ENCODE assay signal across 9 mouse cellular contexts in genomic region chr17:23540605-23541475, GRCm38 (mm10). TPM values are rescaled to one million over a fixed set of nuclear protein-coding genes. Genes with fewer than 3 reads are reported as not detected.
DNase-seq lines count a peak whose midpoint lies in the region; ATAC-seq and TF ChIP-seq lines count a peak whose summit lies in the region.
"Had no signal": no experiment of that assay in that cellular context is flagged by ENCODE, and none has a peak within 500 bp of the region (broad histone marks: within the 10 kb centered on the region; RNA-seq: fewer than 3 reads in every experiment).

No protein-coding gene starts in this region.

- H3K9ac ChIP-seq in forebrain, postnatal 0 days = no peak overlapping the region
- no peak overlapping the region; the same call in 1 of the 2 replicates for H3K9ac ChIP-seq in liver, embryonic 13.5 days

- H3K27ac ChIP-seq in forebrain, postnatal 0 days (ENCODE audit: low read depth, low read length) = no peak overlapping the region
- H3K27ac ChIP-seq in liver, embryonic 13.5 days = no peak overlapping the region

- H3K36me3 ChIP-seq in forebrain, postnatal 0 days (ENCODE audit: insufficient read depth) = no peaks in the 10 kb centered on the region
- H3K36me3 ChIP-seq in liver, embryonic 13.5 days = no peaks in the 10 kb centered on the region

- WGBS in forebrain, postnatal 0 days = 16% methylated on average over 31 of the region's 31 CpGs
- WGBS in liver, embryonic 13.5 days (ENCODE audit: insufficient replicate concordance) = 11% methylated on average over 31 of the region's 31 CpGs

- no peaks in the 10 kb centered on the region for H3K9me3 ChIP-seq in forebrain, postnatal 0 days (ENCODE audit: low read length)
- H3K9me3 ChIP-seq in liver, embryonic 13.5 days (replicated peaks) = no peaks in the 10 kb centered on the region

- DNase-seq in layer of hippocampus, adult 11-12 months (ENCODE audit: low spot score) = peak; percentile 12
- DNase-seq in layer of hippocampus, adult 8-10 months (ENCODE audit: low spot score in 2 of 2) = no peak
- peak; percentile 83 for DNase-seq in R1 (ENCODE audit: low read depth, low spot score)
- no peak for DNase-seq in forebrain, postnatal 0 days
- peak; percentile 59 for DNase-seq in liver, embryonic 13.5 days
- DNase-seq in urinary bladder, postnatal 25 days (ENCODE audit: low spot score) = no peak
- no peak for DNase-seq in right cerebral cortex, adult 18-20 months

- TF ChIP-seq CTCF in forebrain, postnatal 0 days (IDR thresholded peaks at IDR 0.05; ENCODE audit: low read depth) = no peak

- H3K4me2 ChIP-seq in forebrain, postnatal 0 days (ENCODE audit: low read depth) = peak overlapping the region; percentile 19; the same call in 1 of the 2 replicates
- H3K4me2 ChIP-seq in liver, embryonic 13.5 days = peak overlapping the region; percentile 58

- ATAC-seq in forebrain, postnatal 0 days = peak; percentile 40; the same call in 1 of the 2 replicates
- peak; percentile 61 for ATAC-seq in liver, embryonic 13.5 days (ENCODE audit: low read depth)
- no peak for ATAC-seq in cerebellum, adult (ENCODE audit: insufficient number of reproducible peaks, low FRiP score, low TSS enrichment)

- H3K27me3 ChIP-seq in forebrain, postnatal 0 days (ENCODE audit: insufficient read depth, low read length) = peaks cover 31% of the 10 kb centered on the region
- peaks cover 7% of the 10 kb centered on the region for H3K27me3 ChIP-seq in liver, embryonic 13.5 days

- H3K4me1 ChIP-seq in forebrain, postnatal 0 days (ENCODE audit: insufficient read depth) = 0 out of 2 replicates have a peak, but pooled peaks cover 4% of the 10 kb centered on the region
- peaks cover 59% of the 10 kb centered on the region for H3K4me1 ChIP-seq in liver, embryonic 13.5 days (replicated peaks)

- H3K4me3 ChIP-seq in forebrain, postnatal 0 days (ENCODE audit: low read depth, low read length) = peak overlapping the region; percentile 11; the same call in 1 of the 2 replicates
- H3K4me3 ChIP-seq in liver, embryonic 13.5 days (replicated peaks) = peak overlapping the region; percentile 50

RNA-seq across cellular contexts. Expression of gene Zfp213, which starts 23.2 kb away (rescaled TPM):
- total RNA-seq in layer of hippocampus, adult 8-10 months (2022) = 1 to 10 TPM; 6.2 to 8.4 (median 7.1) TPM
- 16.9 and 18.8 TPM in 2 replicates for total RNA-seq in forebrain, postnatal 0 days (2014; rRNA removed)
- 10.7 and 10.9 TPM in 2 replicates for polyA plus RNA-seq in forebrain, postnatal 0 days (2015; fragmentation: Nextera tagmentation; extraction: Ambion mirVana)
- polyA plus RNA-seq in liver, embryonic 13.5 days (2015; fragmentation: Nextera tagmentation; extraction: Ambion mirVana) = 5.5 and 6.5 TPM in 2 replicates

RNA-seq across cellular contexts. Expression of gene Zfp13, which starts 58.4 kb away (rescaled TPM):
- 10 to 100 TPM; 28.9 to 32.6 (median 31.6) TPM for total RNA-seq in layer of hippocampus, adult 8-10 months (2022)
- total RNA-seq in forebrain, postnatal 0 days (2014; rRNA removed) = 43.0 and 47.0 TPM in 2 replicates
- polyA plus RNA-seq in forebrain, postnatal 0 days (2015; fragmentation: Nextera tagmentation; extraction: Ambion mirVana) = 21.5 and 23.6 TPM in 2 replicates
- 1.2 and 1.6 TPM in 2 replicates for polyA plus RNA-seq in liver, embryonic 13.5 days (2015; fragmentation: Nextera tagmentation; extraction: Ambion mirVana)

RNA-seq across cellular contexts. Expression of gene Zscan10, which starts 59.8 kb away (rescaled TPM):
- not detected for total RNA-seq in layer of hippocampus, adult 8-10 months (2022)
- not detected in 2 replicates for total RNA-seq in forebrain, postnatal 0 days (2014; rRNA removed)
- 0.18 and 0.21 TPM in 2 replicates for polyA plus RNA-seq in forebrain, postnatal 0 days (2015; fragmentation: Nextera tagmentation; extraction: Ambion mirVana)
- polyA plus RNA-seq in liver, embryonic 13.5 days (2015; fragmentation: Nextera tagmentation; extraction: Ambion mirVana) = not detected in 2 replicates
- total RNA-seq: heart, postnatal 36 days had no signal

Comparison
In these comparisons a context has a peak if more than half of its experiments do, and no peak if none do; other contexts are left out.
1. DNase-seq: peak in layer of hippocampus, adult 11-12 months (single experiment), R1 (single experiment) and liver, embryonic 13.5 days (single experiment); none in layer of hippocampus, adult 8-10 months (0 of 2), forebrain, postnatal 0 days (single experiment), urinary bladder, postnatal 25 days (single experiment) and right cerebral cortex, adult 18-20 months (single experiment).